Mouse (Mus musculus) T-helper 1 cell (primary cell): ENCODE data around the gene Bik.
"Not testable (repeated sequence)": the region's sequence is repeated elsewhere in the genome, so short reads cannot be mapped to it uniquely, and the experiment has no call there.

ENCODE experiments used
- in situ Hi-C: fragments of 300-600 bp; cut with MboI, MseI; formaldehyde crosslinking; loops from one replicate; pipeline ENCODE4 v1.15.1; 2025; ENCODE audit warnings: high pct_unique_total_duplicates

The Bik gene

GRCm38 (mm10) chr15:83526424-83527091 lies at the start of gene Bik:
Gene Bik, plus strand, starts transcription at chr15:83526862.
- in situ Hi-C loops = no loop called here

- in situ Hi-C loops = no loop called here
These were observed 48.6 kb upstream of the Bik start for GRCm38 (mm10) chr15:83478096-83478495.

GRCm38 (mm10) chr15:83479818-83480217 lies 46.8 kb upstream of the Bik start:
- in situ Hi-C loops = loop anchor here (10.0 kb wide), 1 partner anchor 105 kb away; no protein-coding TSS in a partner anchor

GRCm38 (mm10) chr15:83481236-83481780 lies 45.4 kb upstream of the Bik start:
- in situ Hi-C loops = loop anchor here (10.0 kb wide), 1 partner anchor 107 kb away; no protein-coding TSS in a partner anchor

- in situ Hi-C loops = loop anchor here (10.0 kb wide), 1 partner anchor 108 kb away; no protein-coding TSS in a partner anchor
These were observed 43.9 kb upstream of the Bik start for GRCm38 (mm10) chr15:83482645-83483224.

GRCm38 (mm10) chr15:83483482-83483881 lies 43.2 kb upstream of the Bik start:
- in situ Hi-C loops = loop anchor here (10.0 kb wide), 1 partner anchor 109 kb away; no protein-coding TSS in a partner anchor

GRCm38 (mm10) chr15:83484311-83484710 lies 42.4 kb upstream of the Bik start:
- in situ Hi-C loops = loop anchor here (10.0 kb wide), 1 partner anchor 110 kb away; no protein-coding TSS in a partner anchor

GRCm38 (mm10) chr15:83487477-83488115 lies 39.1 kb upstream of the Bik start:
- in situ Hi-C loops = loop anchor here (10.0 kb wide), 1 partner anchor 113 kb away; no protein-coding TSS in a partner anchor

GRCm38 (mm10) chr15:83489471-83489870 lies 37.2 kb upstream of the Bik start:
- in situ Hi-C loops = loop anchor here (10.0 kb wide), 1 partner anchor 115 kb away; no protein-coding TSS in a partner anchor

- in situ Hi-C loops = no loop called here
These were observed 34.8 kb upstream of the Bik start for GRCm38 (mm10) chr15:83491891-83492290.

GRCm38 (mm10) chr15:83493856-83494571 lies 32.6 kb upstream of the Bik start:
- in situ Hi-C loops = no loop called here

GRCm38 (mm10) chr15:83494572-83494920 lies 32.1 kb upstream of the Bik start:
- in situ Hi-C loops = no loop called here

- in situ Hi-C loops = no loop called here
These were observed 31.5 kb upstream of the Bik start for GRCm38 (mm10) chr15:83495195-83495594.

GRCm38 (mm10) chr15:83495787-83496367 lies 30.8 kb upstream of the Bik start:
- in situ Hi-C loops = no loop called here

GRCm38 (mm10) chr15:83497299-83497698 lies 29.4 kb upstream of the Bik start:
- in situ Hi-C loops = no loop called here

GRCm38 (mm10) chr15:83499211-83499755 lies 27.4 kb upstream of the Bik start:
- in situ Hi-C loops = no loop called here

- in situ Hi-C loops = no loop called here
These were observed 26.3 kb upstream of the Bik start for GRCm38 (mm10) chr15:83500352-83500751.

GRCm38 (mm10) chr15:83501483-83501882 lies 25.2 kb upstream of the Bik start:
- in situ Hi-C loops = not testable (repeated sequence)

- in situ Hi-C loops = no loop called here
These were observed 16.5 kb upstream of the Bik start for GRCm38 (mm10) chr15:83509950-83510804.
